Mouse (Mus musculus) natural killer cell, adult 2 months (primary cell): ENCODE data around the gene Tenm4.

Source experiments
- DNase-seq, 2 experiments: peaks; one replicate each; pipeline ENCODE4 v3.0.0; 2022; ENCODE audit warnings: low spot score in 2 of 2

The Tenm4 gene

GRCm38 (mm10) chr7:96680405-96680804 is 509.4 kb downstream of the Tenm4 start:
- DNase-seq, result no peak

DNA sequence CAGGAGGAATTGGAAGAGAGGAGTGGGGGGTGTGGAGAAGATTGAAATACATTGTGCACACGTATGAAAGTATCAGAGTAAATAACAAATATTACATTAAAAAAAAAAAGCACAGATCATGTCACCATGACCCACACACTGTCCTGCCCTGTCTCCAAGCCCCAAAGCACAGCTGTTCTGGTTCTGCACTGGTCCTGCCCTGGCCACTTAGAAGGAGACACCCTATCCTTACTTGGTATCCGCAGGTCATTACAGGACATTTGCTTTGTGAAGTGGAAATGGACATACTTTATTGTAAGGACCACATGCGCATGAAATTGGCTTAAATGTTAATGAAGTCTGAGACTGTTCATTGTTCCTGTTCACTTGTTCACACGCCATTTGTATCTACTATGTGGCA is 510.8 kb downstream of the Tenm4 start:
- DNase-seq, result no peak

GRCm38 (mm10) chr7:96688141-96688540 is 517.1 kb downstream of the Tenm4 start:
- DNase-seq, result no peak

DNA sequence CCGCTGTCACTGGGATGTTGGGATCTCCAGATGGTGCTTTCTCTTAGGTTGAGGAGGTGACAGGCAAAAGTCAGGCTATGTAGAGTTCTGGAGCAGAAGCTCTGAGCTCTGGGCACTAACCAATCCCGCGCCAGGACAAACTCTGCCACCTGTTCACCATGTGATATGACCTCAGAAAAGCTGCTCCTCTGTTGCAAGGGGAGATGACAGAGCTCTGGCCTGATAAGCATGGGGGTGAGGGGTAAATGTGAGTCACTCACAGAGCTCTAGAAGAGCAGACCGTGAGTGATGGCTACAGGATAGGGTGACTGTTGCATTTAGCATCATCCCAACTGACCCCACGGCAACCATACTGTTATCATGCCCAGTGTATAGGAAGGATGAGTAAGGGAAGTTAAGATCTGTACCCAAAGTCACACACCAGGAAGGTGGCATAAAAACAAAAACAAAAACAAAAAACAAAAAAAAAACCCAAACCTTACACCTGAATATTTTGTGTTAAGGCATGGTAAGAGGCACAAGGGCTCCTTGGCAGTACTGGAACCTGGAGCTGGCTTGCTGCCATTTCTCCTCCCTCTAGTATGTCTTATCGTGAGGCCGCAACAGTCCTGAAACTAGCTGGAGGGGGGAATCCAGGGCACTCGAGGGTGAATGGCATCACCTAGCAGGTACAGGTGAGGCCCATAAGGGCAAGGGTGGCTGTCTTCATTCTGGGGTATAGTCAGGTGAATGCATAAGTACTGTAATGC is 530.2 kb downstream of the Tenm4 start:
- no peak for DNase-seq

DNA sequence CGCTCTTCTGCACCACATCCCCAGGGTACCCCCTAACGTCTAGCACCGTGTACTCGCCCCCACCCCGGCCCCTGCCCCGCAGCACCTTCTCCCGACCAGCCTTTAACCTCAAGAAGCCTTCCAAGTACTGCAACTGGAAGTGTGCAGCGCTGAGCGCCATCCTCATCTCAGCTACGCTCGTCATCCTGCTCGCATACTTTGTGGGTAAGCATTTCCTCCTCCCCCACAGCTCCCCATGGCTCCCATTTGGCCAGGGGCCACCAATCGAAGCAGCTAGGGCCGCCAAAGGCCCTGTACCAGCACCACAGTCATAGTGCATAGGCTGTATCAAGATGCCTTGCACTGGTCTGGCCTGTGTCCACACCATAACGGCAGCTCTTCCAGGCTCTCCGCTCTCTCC is 532.9 kb downstream of the Tenm4 start:
- no peak for DNase-seq

DNA sequence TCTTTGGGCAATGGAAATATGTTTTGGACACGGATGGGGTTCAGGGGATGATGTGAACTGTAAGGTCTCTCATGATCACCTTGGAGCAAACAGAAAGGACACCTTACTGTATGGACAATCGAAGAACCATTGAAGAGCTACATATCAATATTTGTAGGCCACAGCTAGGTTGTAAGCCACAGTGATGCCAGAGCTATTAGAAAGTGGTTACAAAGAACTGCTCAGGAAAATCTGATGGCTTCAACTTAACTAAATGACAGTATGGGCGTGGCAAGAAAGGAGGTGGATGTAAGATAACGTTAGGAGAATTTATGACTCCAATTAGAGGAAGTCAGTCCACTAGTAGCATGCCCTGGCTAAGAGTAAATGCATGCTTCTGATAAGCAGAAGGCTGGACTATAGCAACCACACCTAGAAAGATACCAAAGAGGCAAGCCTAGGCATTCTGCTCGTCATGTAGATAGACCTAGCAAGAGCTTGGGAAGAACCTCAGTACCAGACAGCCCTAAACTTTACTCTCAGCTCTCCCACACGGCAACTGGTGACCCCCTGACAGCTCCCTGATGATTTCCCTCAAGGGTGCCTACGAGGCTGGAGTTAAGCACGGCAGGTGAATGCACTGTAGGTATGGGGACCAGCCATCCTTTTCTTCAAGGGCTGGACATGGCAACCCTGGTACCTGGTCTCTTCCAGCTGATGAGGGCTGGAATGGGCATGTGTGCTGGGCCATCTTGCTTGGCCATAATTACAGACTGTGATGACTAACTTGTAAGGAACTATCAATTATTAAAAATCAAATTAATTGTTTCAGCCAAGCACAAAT is 534.5 kb downstream of the Tenm4 start:
- DNase-seq, result no peak

DNA sequence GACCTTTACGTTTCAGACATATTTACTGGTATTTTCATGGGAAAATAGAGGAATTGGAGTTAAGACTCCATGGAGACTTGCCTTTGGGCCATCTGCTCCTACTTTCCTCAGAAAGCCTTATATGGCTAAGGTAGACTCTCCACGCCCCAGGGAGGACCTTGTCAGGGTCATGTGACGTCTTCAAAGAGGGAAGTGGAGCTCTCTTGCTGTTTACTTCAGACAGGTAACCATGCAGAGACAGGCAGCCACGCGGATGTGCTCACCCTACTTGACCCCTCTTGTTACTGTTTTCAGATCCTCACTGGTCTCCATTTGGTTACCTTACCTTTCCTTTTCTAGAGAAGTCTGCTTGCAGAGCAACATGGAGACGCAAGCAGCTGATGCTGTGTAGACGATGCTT is 535.5 kb downstream of the Tenm4 start:
- DNase-seq, result peak in 1 of 2 experiments; percentile 37

GRCm38 (mm10) chr7:96707112-96707511 is 536.1 kb downstream of the Tenm4 start:
- peak in 1 of 2 experiments; percentile 9 for DNase-seq

DNA sequence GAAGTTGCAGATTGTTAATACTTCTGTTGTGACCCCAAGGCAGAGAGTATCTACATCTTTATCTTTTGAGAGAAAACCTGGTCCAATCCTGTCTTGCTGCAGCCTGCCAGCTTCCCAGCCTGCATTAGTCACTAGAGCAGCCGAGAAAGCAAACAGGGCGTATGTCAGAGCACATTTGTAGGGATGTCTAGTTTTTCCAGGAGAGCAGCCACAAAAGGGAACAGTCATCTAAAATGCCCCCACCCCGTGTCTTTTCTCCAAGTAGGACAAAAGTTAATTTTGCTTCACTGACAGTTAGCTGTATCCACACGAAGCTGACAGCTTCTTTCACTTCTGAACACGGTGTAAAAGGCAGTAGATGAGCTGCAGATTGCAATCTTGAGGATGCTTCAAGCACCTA is 537.0 kb downstream of the Tenm4 start:
- DNase-seq, result no peak

DNA sequence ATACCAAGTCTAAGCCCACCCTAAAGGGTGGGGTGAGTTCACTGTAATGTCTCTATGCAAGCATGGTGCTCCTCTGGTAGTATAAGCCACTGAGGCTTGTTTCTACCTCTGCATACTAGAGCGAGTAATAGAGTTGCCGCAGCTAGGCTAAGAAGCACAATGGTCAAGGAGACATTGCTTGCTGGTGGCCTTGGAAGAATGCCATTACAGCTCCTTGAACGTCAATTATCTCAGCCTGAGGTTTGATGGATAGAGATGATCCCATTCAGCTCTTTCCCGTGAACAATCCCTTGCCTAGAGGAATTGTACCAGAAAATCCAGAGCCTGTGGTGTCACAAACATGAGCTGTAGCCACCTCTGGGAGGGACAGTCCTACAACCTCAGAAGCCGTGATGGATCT is 537.5 kb downstream of the Tenm4 start:
- no peak for DNase-seq

DNA sequence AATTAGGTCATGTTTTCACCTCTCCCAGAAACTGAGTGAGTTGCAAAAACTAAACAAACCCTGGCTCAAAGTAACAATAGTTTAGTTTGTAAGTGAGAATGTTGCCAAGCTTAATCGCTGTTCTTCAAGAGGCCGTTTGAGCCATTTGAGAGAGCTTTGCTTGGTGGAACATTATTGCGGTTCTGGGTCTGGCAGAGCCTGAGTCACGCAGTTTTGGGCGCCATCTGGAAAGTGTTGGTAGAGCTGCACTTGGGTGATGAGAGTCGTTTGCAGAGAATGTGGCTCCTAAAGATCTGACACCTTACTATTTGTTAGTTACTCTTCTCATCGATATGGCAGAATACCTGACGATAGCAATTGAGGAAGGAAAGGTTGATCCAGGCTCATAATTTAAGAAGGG is 537.9 kb downstream of the Tenm4 start:
- no peak for DNase-seq

DNA sequence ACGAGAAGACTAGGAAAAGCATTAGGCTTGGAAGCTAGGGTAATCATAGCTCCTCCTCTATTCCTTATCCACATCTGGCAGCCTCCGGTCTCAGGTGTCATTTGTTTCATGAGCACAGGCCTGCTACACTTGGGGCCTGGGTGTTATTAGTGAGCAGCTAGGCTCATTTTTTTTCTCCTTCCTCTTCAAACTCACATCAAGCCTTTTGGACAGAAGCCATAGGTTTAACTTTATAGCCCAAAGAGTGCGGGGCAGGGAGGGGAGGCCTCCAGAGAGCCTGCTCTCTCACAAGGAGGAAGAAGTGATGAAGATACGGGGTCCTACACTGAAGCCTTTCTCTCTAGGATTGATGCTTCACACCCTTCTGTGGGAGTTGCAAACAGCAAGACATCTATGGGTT is 538.8 kb downstream of the Tenm4 start:
- no peak for DNase-seq

DNA sequence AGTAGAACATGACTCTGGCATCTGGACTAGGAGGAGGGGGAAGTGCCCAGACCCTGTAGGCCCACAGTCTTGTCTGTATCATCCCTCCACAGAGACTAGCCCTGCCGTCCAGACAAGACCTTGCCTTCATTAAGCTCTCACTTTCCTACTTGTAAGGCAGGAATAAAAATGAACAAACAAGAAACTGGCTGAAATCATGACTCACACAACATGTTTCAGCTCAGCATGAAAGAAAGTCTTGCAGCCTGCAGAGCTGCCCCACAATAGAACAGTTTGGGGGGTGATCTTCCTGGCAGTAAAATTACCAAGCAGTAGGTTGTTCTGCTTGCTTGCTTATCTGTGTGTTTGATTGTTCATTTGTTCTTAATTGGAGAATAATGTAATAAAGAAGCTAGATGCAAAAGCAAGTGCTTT is 539.6 kb downstream of the Tenm4 start:
- no peak for DNase-seq

- no peak for DNase-seq
Observed at GRCm38 (mm10) chr7:96712876-96713275, 541.8 kb downstream of the Tenm4 start.

- DNase-seq, result no peak
Observed at GRCm38 (mm10) chr7:96716911-96717310, 545.9 kb downstream of the Tenm4 start.

DNA sequence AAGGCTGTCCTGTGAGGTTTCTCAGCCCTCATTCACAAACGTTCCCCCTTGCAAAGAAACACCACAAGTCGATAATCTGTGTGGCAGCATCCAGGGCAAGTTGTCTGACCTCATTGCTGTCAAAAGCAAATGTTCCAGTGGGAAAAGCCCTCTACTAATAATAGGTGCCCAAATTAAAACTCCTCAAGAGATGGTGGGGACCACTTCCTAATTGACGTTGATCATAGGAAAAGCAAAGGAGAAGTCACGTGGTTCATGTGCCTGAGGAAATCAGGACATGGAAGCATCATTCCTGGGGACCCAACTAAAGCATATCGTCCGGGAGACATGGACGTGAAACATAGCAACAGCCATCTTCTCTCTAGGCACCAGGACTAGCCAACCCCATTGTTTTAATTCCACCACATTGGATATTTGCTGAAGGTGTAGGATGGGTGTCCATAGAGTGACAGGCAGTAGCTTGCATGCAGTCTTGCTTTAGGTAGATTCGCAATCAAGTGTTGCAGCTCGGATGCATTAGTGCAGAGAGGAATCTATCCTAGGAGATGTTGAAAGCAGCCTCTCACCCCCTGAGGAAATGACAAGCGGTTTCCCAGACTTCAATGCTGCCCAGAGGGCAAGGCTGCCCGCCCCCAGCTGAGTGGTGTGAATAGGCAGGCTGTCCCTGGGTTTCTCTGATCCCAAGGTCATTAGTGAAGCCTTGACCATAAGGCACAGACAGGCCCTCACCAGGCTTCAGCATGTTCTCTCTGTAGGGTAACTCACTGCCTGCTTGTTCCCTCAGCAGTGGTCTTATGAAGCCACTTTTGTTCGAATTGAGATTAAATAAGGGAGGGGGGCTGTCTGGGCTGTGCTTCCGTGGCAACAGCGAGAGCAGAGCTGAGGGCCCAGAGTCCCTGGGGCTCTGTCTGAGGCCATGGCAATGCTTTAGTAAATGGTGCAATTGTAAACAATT is 547.4 kb downstream of the Tenm4 start:
- DNase-seq, result no peak

- no peak for DNase-seq
Observed at GRCm38 (mm10) chr7:96719926-96720325, 548.9 kb downstream of the Tenm4 start.

DNA sequence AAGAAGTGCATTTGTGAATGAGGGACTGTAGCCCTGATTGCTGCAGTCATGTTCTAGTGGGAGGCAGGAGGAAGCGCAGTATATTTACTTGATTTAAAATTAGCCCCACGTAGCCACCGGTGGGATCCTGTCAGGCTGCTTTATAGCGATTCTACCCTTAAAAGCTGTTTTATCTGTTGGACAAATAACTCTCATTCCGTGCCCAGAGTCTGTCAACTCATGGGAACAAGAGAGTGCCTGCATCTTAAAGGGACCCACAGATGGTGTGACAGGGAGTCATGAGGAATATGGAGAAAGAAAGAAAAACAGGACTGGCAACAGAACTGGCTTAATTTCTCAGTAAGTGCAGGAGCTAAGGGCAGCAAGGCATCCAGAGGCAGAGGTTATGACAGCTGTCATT is 549.4 kb downstream of the Tenm4 start:
- no peak for DNase-seq

GRCm38 (mm10) chr7:96722796-96723195 is 551.8 kb downstream of the Tenm4 start:
- no peak for DNase-seq

- no peak for DNase-seq
Observed at GRCm38 (mm10) chr7:96725603-96726002, 554.6 kb downstream of the Tenm4 start.

DNA sequence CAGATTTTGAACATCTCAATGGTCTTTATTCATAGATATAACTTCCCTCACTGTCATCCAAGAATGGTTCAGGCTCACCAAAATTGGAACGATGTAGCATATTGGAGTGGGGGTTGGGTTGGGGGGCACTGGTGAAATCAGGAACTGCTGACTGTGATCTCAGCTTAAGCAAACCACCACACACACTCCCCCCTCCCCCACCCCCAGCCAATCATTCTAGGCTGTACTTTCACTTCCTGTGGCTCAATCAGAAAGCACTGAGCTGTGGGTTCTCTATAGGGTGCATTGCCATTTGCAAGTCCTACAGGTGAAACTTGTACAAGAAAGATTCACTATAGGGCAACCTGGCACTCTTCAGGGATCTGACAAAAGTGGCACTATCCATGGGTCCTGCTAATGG is 559.3 kb downstream of the Tenm4 start:
- peak in 1 of 2 experiments; percentile 24 for DNase-seq

- DNase-seq, result no peak
Observed at GRCm38 (mm10) chr7:96731947-96732346, 560.9 kb downstream of the Tenm4 start.
